ENCODE assay signal across 9 mouse cellular contexts in the genomic region with DNA sequence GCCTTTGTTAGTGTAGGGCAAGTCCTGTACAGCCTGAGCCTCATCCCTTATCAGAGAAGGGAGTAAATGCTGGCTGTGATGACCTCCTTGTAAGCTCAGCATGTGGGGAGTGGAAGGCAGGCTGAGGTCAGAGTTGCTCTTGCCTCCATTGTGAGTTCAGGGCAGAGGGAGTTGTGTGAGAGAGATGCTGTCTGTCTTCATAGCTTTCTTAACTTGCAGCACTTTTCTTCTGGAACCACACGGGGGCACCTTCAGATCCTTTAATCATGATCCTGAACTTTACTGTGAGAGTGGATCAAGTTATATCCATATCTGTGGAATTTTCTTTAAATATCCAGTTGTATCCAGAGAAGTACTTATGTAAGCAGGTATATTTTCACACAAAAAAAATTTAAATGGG. TPM values are rescaled to one million over a fixed set of nuclear protein-coding genes. Genes with fewer than 3 reads are reported as not detected.
DNase-seq lines count a peak whose midpoint lies in the region; ATAC-seq and TF ChIP-seq lines count a peak whose summit lies in the region.
"Had no signal": no experiment of that assay in that cellular context is flagged by ENCODE, and none has a peak within 500 bp of the region (broad histone marks: within the 10 kb centered on the region; RNA-seq: fewer than 3 reads in every experiment).

No protein-coding gene starts in this region.

- no peak overlapping the region for H3K9ac ChIP-seq in lung, postnatal 0 days (replicated peaks; ENCODE audit: low read depth)

- no peak for TF ChIP-seq EP300 in lung, postnatal 0 days (IDR thresholded peaks at IDR 0.05)

- H3K4me1 ChIP-seq in lung, postnatal 0 days (ENCODE audit: insufficient read depth, low read depth, low read length), result no peaks in the 10 kb centered on the region; the same call in 1 of the 2 replicates
- H3K4me1 ChIP-seq in lung, adult 2 months (ENCODE audit: control insufficient read depth, insufficient read depth, low read length), result peaks cover 3% of the 10 kb centered on the region; the same call in 1 of the 2 replicates

- no peak overlapping the region for H3K27ac ChIP-seq in lung, postnatal 0 days (ENCODE audit: low read length)

- H3K4me3 ChIP-seq in lung, postnatal 0 days (ENCODE audit: low read depth, low read length), result no peak overlapping the region
- no peak overlapping the region for H3K4me3 ChIP-seq in lung, adult 2 months (replicated peaks; ENCODE audit: extremely low read depth, low read depth, low read length)
- H3K4me3 ChIP-seq: erythroblast, embryonic 14.5 days had no signal

- ATAC-seq in frontal cortex, adult (ENCODE audit: low TSS enrichment), result peak; percentile 81
- ATAC-seq in lung, postnatal 0 days, result no peak

- WGBS in lung, postnatal 0 days, result 27% methylated on average over 1 of the region's 1 CpGs
- 16% methylated on average over 1 of the region's 1 CpGs for WGBS in lung, adult 2 months

- H3K27me3 ChIP-seq in lung, postnatal 0 days (replicated peaks; ENCODE audit: insufficient read depth, low read length), result no peaks in the 10 kb centered on the region

- H3K36me3 ChIP-seq in lung, postnatal 0 days (ENCODE audit: insufficient read depth, low read length), result peaks cover 10% of the 10 kb centered on the region

- DNase-seq in frontal cortex, postnatal 14 days (ENCODE audit: low spot score in 2 of 2), result no peak
- peak; percentile 65 for DNase-seq in lung, postnatal 0 days (ENCODE audit: low spot score)
- no peak for DNase-seq in lung, adult 2 months
- DNase-seq in brain, adult 2 months (ENCODE audit: low read depth, low spot score), result peak; percentile 74
- peak; percentile 68 for DNase-seq in retina, embryonic 14.5 days (ENCODE audit: low spot score)
- DNase-seq in gastrocnemius, postnatal 36 days, result no peak
- no peak for DNase-seq in ovary, postnatal 14 days (ENCODE audit: low spot score)

- TF ChIP-seq POLR2A in lung, adult 2 months (IDR thresholded peaks at IDR 0.05; ENCODE audit: borderline replicate concordance, extremely low read depth, low read depth, low read length), result no peak

- intact Hi-C loops in gastrocnemius, postnatal 36 days (cut with DNase I), result no loop called here

- H3K9me3 ChIP-seq in lung, postnatal 0 days (ENCODE audit: low read length), result no peaks in the 10 kb centered on the region

- no peak overlapping the region for H3K4me2 ChIP-seq in lung, postnatal 0 days (replicated peaks; ENCODE audit: low read depth, low read length)

- peak; percentile 75 for TF ChIP-seq CTCF in lung, postnatal 0 days (IDR thresholded peaks at IDR 0.05)
- no peak for TF ChIP-seq CTCF in lung, adult 2 months (IDR thresholded peaks at IDR 0.05; ENCODE audit: insufficient read depth, low read length)

RNA-seq across cellular contexts. Expression of a gene that starts 9.3 kb away (rescaled TPM):
- 4.7 and 4.9 TPM in 2 replicates for polyA plus RNA-seq in lung, postnatal 0 days (2015; fragmentation: Nextera tagmentation; extraction: Ambion mirVana)
- polyA plus RNA-seq in lung, adult 2 months (2012; rRNA removed), result 21.3 and 22.2 TPM in 2 replicates
- total RNA-seq in gastrocnemius, postnatal 36 days (2021), result 1 to 10 TPM; 6.4 to 7.1 TPM

RNA-seq across cellular contexts. Expression of a gene that starts 50.8 kb away (rescaled TPM):
- 13.7 and 18.1 TPM in 2 replicates for polyA plus RNA-seq in lung, postnatal 0 days (2015; fragmentation: Nextera tagmentation; extraction: Ambion mirVana)
- polyA plus RNA-seq in lung, adult 2 months (2012; rRNA removed), result 2.5 and 2.6 TPM in 2 replicates
- total RNA-seq in gastrocnemius, postnatal 36 days (2021), result 10 to 100 TPM in 1 of 2 experiments, 1 to 10 TPM in 1; 8.5 to 10.3 TPM

Comparison
In these comparisons a context has a peak if more than half of its experiments do, and no peak if none do; other contexts are left out.
1. DNase-seq: peak in lung, postnatal 0 days (single experiment), brain, adult 2 months (single experiment) and retina, embryonic 14.5 days (single experiment); none in frontal cortex, postnatal 14 days (0 of 2), lung, adult 2 months (single experiment), gastrocnemius, postnatal 36 days (0 of 2) and ovary, postnatal 14 days (single experiment).